Mouse (Mus musculus) B cell, adult 62 days (primary cell): Measurements from ENCODE around the gene AY358078. TPM values are rescaled to one million over a fixed set of nuclear protein-coding genes. Genes with fewer than 3 reads are reported as not detected.

Experiments
- total RNA-seq: library from RNA; stranded (reverse); gene quantifications from 4 replicates; pipeline ENCODE4 v1.2.4, GENCODE M21; 2023

AY358078 gene
- not detected in 4 replicates for total RNA-seq

GRCm38 (mm10) chr14:51799746-51800145 lies at the start of gene AY358078:
AY358078 (plus strand) TSS chr14:51800046.

GRCm38 (mm10) chr14:51773490-51773889 lies 26.4 kb upstream of the AY358078 start, which contains the start of gene Ang4:
Ang4 (minus strand) TSS chr14:51773590.

GRCm38 (mm10) chr14:51853399-51853798 lies 53.6 kb downstream of the AY358078 start, which contains the start of gene Ear6:
Ear6 (plus strand) TSS chr14:51853699.

Other genes with a start within 250 kb of the AY358078 start
- gene Gm5622, start 247.3 kb upstream of the AY358078 start, total RNA-seq = not detected in 4 replicates
- not detected in 4 replicates for gene Gm17175, start 226.0 kb upstream of the AY358078 start, total RNA-seq
- gene Gm17174, start 207.9 kb upstream of the AY358078 start, total RNA-seq = not detected in 4 replicates
- gene Gm17078, start 188.7 kb upstream of the AY358078 start, total RNA-seq = not detected in 4 replicates
- gene Gm4181, start 164.4 kb upstream of the AY358078 start, total RNA-seq = not detected in 4 replicates
- not detected in 4 replicates for gene Gm17079, start 104.6 kb upstream of the AY358078 start, total RNA-seq
- not detected in 4 replicates for gene Gm5800, start 82.9 kb upstream of the AY358078 start, total RNA-seq
- not detected in 4 replicates for gene Ang4, start 26.5 kb upstream of the AY358078 start, total RNA-seq
- gene Ear6, start 53.7 kb downstream of the AY358078 start, total RNA-seq = not detected in 4 replicates
- 55.5 to 70.0 TPM (median 69.1 TPM) in 4 replicates for gene Mettl17, start 84.8 kb downstream of the AY358078 start, total RNA-seq
- 0.53 to 0.73 TPM (median 0.57 TPM) in 4 replicates for gene Slc39a2, start 92.8 kb downstream of the AY358078 start, total RNA-seq
- 2.6 TPM in 1 of 4 replicates, not detected in the others for gene Ndrg2, start 114.1 kb downstream of the AY358078 start, total RNA-seq
- gene Tppp2, start 118.4 kb downstream of the AY358078 start, total RNA-seq = not detected in 4 replicates
- gene Rnase13, start 122.7 kb downstream of the AY358078 start, total RNA-seq = not detected in 4 replicates
- 0.52 to 1.9 TPM (median 1.2 TPM) in 3 of 4 replicates, not detected in the other for gene Arhgef40, start 184.7 kb downstream of the AY358078 start, total RNA-seq
- gene Tmem253, start 215.6 kb downstream of the AY358078 start, total RNA-seq = 1.4 TPM in 1 of 4 replicates, not detected in the others
- gene Zfp219, start 220.7 kb downstream of the AY358078 start, total RNA-seq = 10.3 to 15.8 TPM (median 11.6 TPM) in 4 replicates
- not detected in 4 replicates for gene Olfr221, start 242.4 kb downstream of the AY358078 start, total RNA-seq